Mouse (Mus musculus) heart, embryonic 16.5 days (tissue): ENCODE data around the gene Nmrk2. TPM values are rescaled to one million over a fixed set of nuclear protein-coding genes. Genes with fewer than 3 reads are reported as not detected.

Experiments used
- ATAC-seq: fragments of 200-750 bp; cut with Nextera tagmentation; replicated peaks from 2 replicates; pipeline ENCODE4 v1.8.0; 2017; ENCODE audit warnings: moderate number of reproducible peaks; ENCODE audit not compliant: insufficient read depth, low FRiP score; ENCODE audit errors: extremely low read depth
- H3K27ac ChIP-seq: fragments of 300-500 bp; sonication (generic); 2 replicates; pipeline ENCODE4 v1.5.1; 2014; ENCODE audit warnings: mild to moderate bottlenecking, low read length, control low read depth, moderate library complexity
- H3K27me3 ChIP-seq: fragments of 300-500 bp; sonication (generic); 2 replicates; pipeline ENCODE4 v1.6.1; 2014; ENCODE audit warnings: low read length, mixed read lengths; ENCODE audit not compliant: control insufficient read depth, insufficient read depth
- H3K36me3 ChIP-seq: fragments of 300-500 bp; sonication (generic); 2 replicates; pipeline ENCODE4 v1.6.1; 2014; ENCODE audit not compliant: control insufficient read depth, insufficient read depth
- H3K4me1 ChIP-seq: fragments of 300-500 bp; sonication (generic); 2 replicates; pipeline ENCODE4 v1.6.1; 2014; ENCODE audit warnings: low read length, mixed read lengths; ENCODE audit not compliant: control insufficient read depth, insufficient read depth
- H3K4me2 ChIP-seq: fragments of 300-500 bp; sonication (generic); 2 replicates; pipeline ENCODE4 v1.6.1; 2014; ENCODE audit warnings: low read depth, mild to moderate bottlenecking, control low read depth, low read length
- H3K4me3 ChIP-seq: fragments of 300-500 bp; sonication (generic); 2 replicates; pipeline ENCODE4 v1.5.1; 2014; ENCODE audit warnings: mild to moderate bottlenecking, control low read depth, low read length
- H3K9ac ChIP-seq: fragments of 300-500 bp; sonication (generic); 2 replicates; pipeline ENCODE4 v1.6.1; 2014; ENCODE audit warnings: low read length, control low read depth
- H3K9me3 ChIP-seq: fragments of 300-500 bp; sonication (generic); replicated peaks from 2 replicates; pipeline ENCODE4 v1.6.1; 2016; ENCODE audit warnings: low read length; ENCODE audit not compliant: control insufficient read depth
- WGBS: fragments of 180-500 bp; shearing (Covaris S2); extraction: QIAGEN DNeasy Blood & Tissue Kit; methylation state at CpG from one replicate; pipeline ENCODE4 v1.1.7; 2014; 5-methylcytosine and 5-hydroxymethylcytosine counted together
- polyA plus RNA-seq: library from polyadenylated mRNA; unstranded; fragments of >200 nt; fragmentation: Nextera tagmentation; extraction: Ambion mirVana; gene quantifications from 2 replicates; pipeline ENCODE4 v1.2.1, GENCODE M21; 2015

Nmrk2 gene
- 11.9 and 14.6 TPM in 2 replicates for polyA plus RNA-seq

- H3K27ac ChIP-seq = peak within 1 kb of the TSS; percentile 96
- peak within 1 kb of the TSS; percentile 17 for H3K4me3 ChIP-seq
- H3K9me3 ChIP-seq = no peaks in the 10 kb centered on the region
- 33% methylated on average over 13 of the region's 13 CpGs for WGBS
- peak; percentile 63 for ATAC-seq
- no peaks in the 10 kb centered on the region for H3K27me3 ChIP-seq
- no peaks in the 10 kb centered on the region for H3K36me3 ChIP-seq
- H3K4me2 ChIP-seq = peak within 1 kb of the TSS; percentile 55
- peaks cover 42% of the 10 kb centered on the region for H3K4me1 ChIP-seq
- peak within 1 kb of the TSS; percentile 75 for H3K9ac ChIP-seq
Observed at GRCm38 (mm10) chr10:81201807-81202758, at the start of gene Nmrk2. Gene Nmrk2, minus strand, starts transcription at chr10:81202051.

GRCm38 (mm10) chr10:81249442-81249841 lies 47.6 kb upstream of the Nmrk2 start:
- 80% methylated on average over 8 of the region's 8 CpGs for WGBS
- H3K27ac ChIP-seq = no peak overlapping the region
- H3K4me2 ChIP-seq = no peak overlapping the region
- H3K9ac ChIP-seq = no peak overlapping the region
- H3K27me3 ChIP-seq = peaks cover 36% of the 10 kb centered on the region
- H3K9me3 ChIP-seq = no peaks in the 10 kb centered on the region
- no peaks in the 10 kb centered on the region for H3K36me3 ChIP-seq
- H3K4me3 ChIP-seq = no peak overlapping the region
- ATAC-seq = no peak
- H3K4me1 ChIP-seq = no peaks in the 10 kb centered on the region; the same call in 1 of the 2 replicates

GRCm38 (mm10) chr10:81247804-81248203 lies 46.0 kb upstream of the Nmrk2 start:
- Histone ChIP-seq H3K27me3 (peaks cover 21% of the 10 kb centered on the region), H3K9ac (no peak overlapping the region), H3K9me3 (no peaks in the 10 kb centered on the region), H3K4me3 (no peak overlapping the region), H3K36me3 (no peaks in the 10 kb centered on the region), H3K4me2 (no peak overlapping the region), H3K27ac (no peak overlapping the region), H3K4me1 (no peaks in the 10 kb centered on the region; the same call in 1 of the 2 replicates)
- 81% methylated on average over 2 of the region's 2 CpGs for WGBS
- ATAC-seq = no peak

DNA sequence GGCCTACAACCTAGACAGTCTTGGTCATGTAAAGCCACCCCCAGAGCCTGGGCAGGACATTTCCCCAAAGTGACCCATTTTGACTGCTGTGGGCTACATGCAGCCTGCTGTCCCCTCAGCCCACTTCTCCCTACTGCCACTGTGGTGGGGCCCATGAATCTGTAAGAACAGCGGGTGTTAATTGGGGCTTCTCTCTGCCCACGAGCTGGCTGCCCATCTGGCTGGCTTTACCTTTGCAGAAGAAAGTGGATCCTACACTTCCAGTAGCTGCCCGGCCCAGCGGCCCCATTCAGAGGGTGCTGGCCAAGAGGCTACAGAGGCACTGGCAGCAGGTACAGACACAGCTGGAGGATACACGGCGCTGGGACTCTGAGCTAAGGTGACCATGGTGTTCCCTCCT lies 43.3 kb upstream of the Nmrk2 start:
- Histone ChIP-seq H3K27me3 (peaks cover 15% of the 10 kb centered on the region), H3K9ac (no peak overlapping the region), H3K4me3 (no peak overlapping the region), H3K9me3 (no peaks in the 10 kb centered on the region), H3K4me1 (no peaks in the 10 kb centered on the region), H3K36me3 (no peaks in the 10 kb centered on the region), H3K4me2 (no peak overlapping the region), H3K27ac (no peak overlapping the region)
- WGBS = 84% methylated on average over 6 of the region's 6 CpGs
- no peak for ATAC-seq

GRCm38 (mm10) chr10:81244595-81244994 lies 42.7 kb upstream of the Nmrk2 start:
- Histone ChIP-seq H3K4me3 (no peak overlapping the region), H3K27me3 (peaks cover 18% of the 10 kb centered on the region), H3K27ac (no peak overlapping the region), H3K4me1 (no peaks in the 10 kb centered on the region), H3K9ac (no peak overlapping the region), H3K9me3 (no peaks in the 10 kb centered on the region), H3K36me3 (no peaks in the 10 kb centered on the region), H3K4me2 (no peak overlapping the region)
- WGBS = 7% methylated on average over 17 of the region's 17 CpGs
- ATAC-seq = no peak; the same call in 1 of the 2 replicates

GRCm38 (mm10) chr10:81244146-81244545 lies 42.3 kb upstream of the Nmrk2 start:
- no peaks in the 10 kb centered on the region for H3K4me1 ChIP-seq
- H3K9me3 ChIP-seq = no peaks in the 10 kb centered on the region
- peaks cover 22% of the 10 kb centered on the region for H3K27me3 ChIP-seq
- H3K36me3 ChIP-seq = no peaks in the 10 kb centered on the region
- no peak overlapping the region for H3K4me2 ChIP-seq
- H3K4me3 ChIP-seq = no peak overlapping the region
- 78% methylated on average over 4 of the region's 4 CpGs for WGBS
- H3K9ac ChIP-seq = no peak overlapping the region
- H3K27ac ChIP-seq = no peak overlapping the region
- ATAC-seq = no peak

- H3K36me3 ChIP-seq = no peaks in the 10 kb centered on the region
- no peaks in the 10 kb centered on the region for H3K4me1 ChIP-seq
- H3K4me2 ChIP-seq = no peak overlapping the region
- H3K27me3 ChIP-seq = peaks cover 27% of the 10 kb centered on the region
- H3K9me3 ChIP-seq = no peaks in the 10 kb centered on the region
- H3K4me3 ChIP-seq = no peak overlapping the region
- H3K9ac ChIP-seq = no peak overlapping the region
- 87% methylated on average over 16 of the region's 16 CpGs for WGBS
- no peak overlapping the region for H3K27ac ChIP-seq
- no peak for ATAC-seq
Observed at GRCm38 (mm10) chr10:81242021-81242420, 40.2 kb upstream of the Nmrk2 start.

- no peak overlapping the region for H3K27ac ChIP-seq
- WGBS = 31% methylated on average over 13 of the region's 13 CpGs
- H3K9ac ChIP-seq = no peak overlapping the region
- H3K4me3 ChIP-seq = no peak overlapping the region
- H3K36me3 ChIP-seq = no peaks in the 10 kb centered on the region
- no peak for ATAC-seq
- no peaks in the 10 kb centered on the region for H3K4me1 ChIP-seq
- no peak overlapping the region for H3K4me2 ChIP-seq
- peaks cover 27% of the 10 kb centered on the region for H3K27me3 ChIP-seq
- no peaks in the 10 kb centered on the region for H3K9me3 ChIP-seq
Observed at GRCm38 (mm10) chr10:81240876-81241275, 39.0 kb upstream of the Nmrk2 start.

DNA sequence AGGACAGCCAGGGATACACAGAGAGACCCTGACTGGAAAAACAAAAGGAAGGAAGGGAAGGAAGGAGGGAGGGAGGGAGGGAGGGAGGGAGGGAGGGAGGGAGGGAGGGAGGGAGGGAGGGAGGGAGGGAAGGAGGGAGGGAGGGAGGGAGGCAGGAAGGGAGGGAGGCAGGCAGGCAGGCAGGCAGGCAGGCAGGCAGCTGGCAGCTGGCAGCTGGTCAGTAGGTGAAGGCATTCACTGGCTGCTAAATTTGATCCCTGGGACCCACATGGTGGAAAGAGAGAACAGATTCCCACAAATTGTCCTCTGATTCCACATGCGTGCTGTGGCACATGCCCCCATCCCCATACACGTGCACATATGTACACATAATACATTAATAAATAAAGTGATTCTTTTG lies 36.8 kb upstream of the Nmrk2 start:
- Histone ChIP-seq H3K4me3 (no peak overlapping the region), H3K36me3 (no peaks in the 10 kb centered on the region), H3K4me2 (no peak overlapping the region), H3K27me3 (peaks cover 27% of the 10 kb centered on the region), H3K27ac (no peak overlapping the region), H3K9me3 (no peaks in the 10 kb centered on the region), H3K9ac (no peak overlapping the region), H3K4me1 (0 out of 2 replicates have a peak, but pooled peaks cover under 1% of the 10 kb centered on the region)
- ATAC-seq = no peak
- 84% methylated on average over 2 of the region's 2 CpGs for WGBS
